ENCODE assay signal across 16 mouse cellular contexts in the genomic region with DNA sequence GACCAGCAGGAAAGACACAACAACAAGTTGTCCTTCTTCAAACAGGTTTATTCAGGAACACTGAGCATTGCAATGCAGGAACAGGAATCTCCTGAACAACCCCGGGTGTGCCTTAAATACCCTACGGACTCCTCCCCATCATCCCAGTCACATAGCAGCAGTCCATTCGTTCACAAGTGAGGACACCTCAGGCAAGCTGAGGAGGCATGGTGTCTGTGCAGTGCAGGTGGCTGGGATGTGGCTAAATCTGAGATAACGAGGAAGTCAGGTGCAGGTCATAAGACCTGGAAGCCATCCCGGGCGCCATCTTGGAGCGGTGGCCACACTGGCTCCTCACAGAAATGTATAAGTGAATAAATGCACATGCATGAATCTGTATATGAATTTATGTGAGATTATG.
"Had no signal": no experiment of that assay in that cellular context is flagged by ENCODE, and none has a peak within 500 bp of the region (broad histone marks: within the 10 kb centered on the region; RNA-seq: fewer than 3 reads in every experiment).

No protein-coding gene starts in this region.

- DNase-seq: retina, postnatal 1 day; right cerebral cortex, adult 18-20 months; right cerebral cortex, postnatal 14 days; right cerebral cortex, postnatal 25 days; right cerebral cortex, postnatal 4 days; spleen, adult 18-20 months; thymus, adult 18-20 months; thymus, adult 2 months; thymus, postnatal 14 days; thymus, postnatal 25 days; thymus, postnatal 36 days; thymus, postnatal 4 days had no signal

- H3K36me3 ChIP-seq: neural tube, embryonic 13.5 days; neural tube, embryonic 15.5 days; stomach, embryonic 15.5 days had no signal

- H3K4me1 ChIP-seq: neural tube, embryonic 13.5 days; neural tube, embryonic 15.5 days; stomach, embryonic 15.5 days had no signal

- H3K27ac ChIP-seq: neural tube, embryonic 13.5 days; neural tube, embryonic 15.5 days; stomach, embryonic 15.5 days; stomach, postnatal 0 days had no signal

- H3K9me3 ChIP-seq: neural tube, embryonic 13.5 days; neural tube, embryonic 15.5 days; stomach, embryonic 15.5 days had no signal

- H3K27me3 ChIP-seq: neural tube, embryonic 13.5 days; neural tube, embryonic 15.5 days; stomach, embryonic 15.5 days had no signal

- H3K9ac ChIP-seq: neural tube, embryonic 13.5 days; neural tube, embryonic 15.5 days; stomach, embryonic 15.5 days had no signal

- H3K4me3 ChIP-seq: neural tube, embryonic 13.5 days; neural tube, embryonic 15.5 days; stomach, embryonic 15.5 days had no signal
